Mouse (Mus musculus): Measurements from ENCODE around the gene Abhd17a. TPM values are rescaled to one million over a fixed set of nuclear protein-coding genes. Genes with fewer than 3 reads are reported as not detected.

Abhd17a gene
- polyA plus RNA-seq, 1 experiment from 2014 or later = 121 TPM

GRCm38 (mm10) chr10:80586407-80587304, 3.5 kb downstream of the Abhd17a start:
- peak overlapping the region; percentile 7 for H3K4me2 ChIP-seq (ENCODE audit: low read depth, severe bottlenecking)
- no peak overlapping the region; the same call in 1 of the 2 replicates for H3K9ac ChIP-seq (ENCODE audit: low read length)

GRCm38 (mm10) chr10:80585581-80585980, 4.6 kb downstream of the Abhd17a start:
- no peak overlapping the region for H3K27ac ChIP-seq (replicated peaks; ENCODE audit: low read depth, low read length)
- no peak for DNase-seq (ENCODE audit: low spot score)
- H3K36me3 ChIP-seq (ENCODE audit: control insufficient read depth, insufficient read depth, low read length) = peaks cover 10% of the 10 kb centered on the region
- H3K9me3 ChIP-seq (ENCODE audit: control insufficient read depth, low read length) = no peaks in the 10 kb centered on the region
- 0 out of 2 replicates have a peak overlapping the region, but pooled peaks have one; percentile 4 for H3K4me2 ChIP-seq (ENCODE audit: low read depth, severe bottlenecking)
- ATAC-seq (ENCODE audit: insufficient number of reproducible peaks, low FRiP score, low TSS enrichment, low read depth) = no peak
- no peaks in the 10 kb centered on the region for H3K27me3 ChIP-seq (ENCODE audit: control insufficient read depth, insufficient read depth, low read length)
- no peak overlapping the region for H3K4me3 ChIP-seq (ENCODE audit: low read depth, low read length)
- no peak overlapping the region; the same call in 1 of the 2 replicates for H3K9ac ChIP-seq (ENCODE audit: low read length)
- H3K4me1 ChIP-seq (ENCODE audit: control insufficient read depth, insufficient read depth, low read length) = peaks cover 13% of the 10 kb centered on the region
- 96% methylated on average over 8 of the region's 8 CpGs for WGBS

More at GRCm38 (mm10) chr10:80586407-80587304, 3.5 kb downstream of the Abhd17a start:
- Histone ChIP-seq H3K4me3 (ENCODE audit: low read depth, low read length) (0 out of 2 replicates have a peak overlapping the region, but pooled peaks have one; percentile 3), H3K4me1 (ENCODE audit: control insufficient read depth, insufficient read depth, low read length) (peaks cover 13% of the 10 kb centered on the region), H3K9me3 (ENCODE audit: control insufficient read depth, low read length) (no peaks in the 10 kb centered on the region), H3K36me3 (ENCODE audit: control insufficient read depth, insufficient read depth, low read length) (peaks cover 10% of the 10 kb centered on the region), H3K27ac (replicated peaks; ENCODE audit: low read depth, low read length) (peak overlapping the region; percentile 68; the same call in 1 of the 2 replicates), H3K27me3 (ENCODE audit: control insufficient read depth, insufficient read depth, low read length) (no peaks in the 10 kb centered on the region)
- ATAC-seq (ENCODE audit: insufficient number of reproducible peaks, low FRiP score, low TSS enrichment, low read depth) = no peak
- no peak for DNase-seq (ENCODE audit: low spot score)
- 94% methylated on average over 45 of the region's 51 CpGs for WGBS

GRCm38 (mm10) chr10:80584642-80585552, 5.2 kb downstream of the Abhd17a start:
- Histone ChIP-seq H3K9ac (ENCODE audit: low read length) (no peak overlapping the region; the same call in 1 of the 2 replicates), H3K27me3 (ENCODE audit: control insufficient read depth, insufficient read depth, low read length) (no peaks in the 10 kb centered on the region), H3K27ac (replicated peaks; ENCODE audit: low read depth, low read length) (0 out of 2 replicates have a peak overlapping the region, but pooled peaks have one; percentile 6), H3K4me1 (ENCODE audit: control insufficient read depth, insufficient read depth, low read length) (peaks cover 13% of the 10 kb centered on the region), H3K4me2 (ENCODE audit: low read depth, severe bottlenecking) (no peak overlapping the region), H3K9me3 (ENCODE audit: control insufficient read depth, low read length) (no peaks in the 10 kb centered on the region), H3K4me3 (ENCODE audit: low read depth, low read length) (no peak overlapping the region), H3K36me3 (ENCODE audit: control insufficient read depth, insufficient read depth, low read length) (peaks cover 10% of the 10 kb centered on the region)
- no peak for ATAC-seq (ENCODE audit: insufficient number of reproducible peaks, low FRiP score, low TSS enrichment, low read depth)
- DNase-seq (ENCODE audit: low spot score) = no peak
- 79% methylated on average over 12 of the region's 12 CpGs for WGBS

GRCm38 (mm10) chr10:80584045-80584488, 6.1 kb downstream of the Abhd17a start:
- Histone ChIP-seq H3K4me1 (ENCODE audit: control insufficient read depth, insufficient read depth, low read length) (peaks cover 8% of the 10 kb centered on the region), H3K4me2 (ENCODE audit: low read depth, severe bottlenecking) (no peak overlapping the region), H3K4me3 (ENCODE audit: low read depth, low read length) (no peak overlapping the region), H3K27ac (replicated peaks; ENCODE audit: low read depth, low read length) (no peak overlapping the region), H3K9me3 (ENCODE audit: control insufficient read depth, low read length) (no peaks in the 10 kb centered on the region), H3K36me3 (ENCODE audit: control insufficient read depth, insufficient read depth, low read length) (peaks cover 10% of the 10 kb centered on the region), H3K27me3 (ENCODE audit: control insufficient read depth, insufficient read depth, low read length) (no peaks in the 10 kb centered on the region), H3K9ac (ENCODE audit: low read length) (no peak overlapping the region)
- DNase-seq (ENCODE audit: low spot score) (no peak), ATAC-seq (ENCODE audit: insufficient number of reproducible peaks, low FRiP score, low TSS enrichment, low read depth) (no peak)
- WGBS = 71% methylated on average over 12 of the region's 12 CpGs

- 89% methylated on average over 5 of the region's 5 CpGs for WGBS
- ATAC-seq (ENCODE audit: insufficient number of reproducible peaks, low FRiP score, low TSS enrichment, low read depth) (no peak), DNase-seq (ENCODE audit: low spot score) (no peak)
- Histone ChIP-seq H3K27me3 (ENCODE audit: control insufficient read depth, insufficient read depth, low read length) (no peaks in the 10 kb centered on the region), H3K4me3 (ENCODE audit: low read depth, low read length) (no peak overlapping the region), H3K36me3 (ENCODE audit: control insufficient read depth, insufficient read depth, low read length) (peaks cover 10% of the 10 kb centered on the region), H3K4me1 (ENCODE audit: control insufficient read depth, insufficient read depth, low read length) (peaks cover 8% of the 10 kb centered on the region; the same call in 1 of the 2 replicates), H3K9me3 (ENCODE audit: control insufficient read depth, low read length) (no peaks in the 10 kb centered on the region), H3K4me2 (ENCODE audit: low read depth, severe bottlenecking) (no peak overlapping the region), H3K27ac (replicated peaks; ENCODE audit: low read depth, low read length) (no peak overlapping the region), H3K9ac (ENCODE audit: low read length) (no peak overlapping the region)
These were observed 7.1 kb downstream of the Abhd17a start for GRCm38 (mm10) chr10:80583047-80583446.

- ATAC-seq (ENCODE audit: insufficient number of reproducible peaks, low FRiP score, low TSS enrichment, low read depth) (no peak), DNase-seq (ENCODE audit: low spot score) (peak; percentile 65)
- 0 out of 2 replicates have a peak overlapping the region, but pooled peaks have one; percentile 34 for H3K9ac ChIP-seq (ENCODE audit: low read length)
- no peaks in the 10 kb centered on the region for H3K9me3 ChIP-seq (ENCODE audit: control insufficient read depth, low read length)
- peaks cover 14% of the 10 kb centered on the region for H3K4me1 ChIP-seq (ENCODE audit: control insufficient read depth, insufficient read depth, low read length)
- H3K36me3 ChIP-seq (ENCODE audit: control insufficient read depth, insufficient read depth, low read length) = peaks cover 3% of the 10 kb centered on the region; the same call in 1 of the 2 replicates
- no peak overlapping the region for H3K4me3 ChIP-seq (ENCODE audit: low read depth, low read length)
- WGBS = 7% methylated on average over 8 of the region's 8 CpGs
- H3K27ac ChIP-seq (replicated peaks; ENCODE audit: low read depth, low read length) = peak overlapping the region; percentile 56; the same call in 1 of the 2 replicates
- peak overlapping the region; percentile 87 for H3K4me2 ChIP-seq (ENCODE audit: low read depth, severe bottlenecking)
- no peaks in the 10 kb centered on the region for H3K27me3 ChIP-seq (ENCODE audit: control insufficient read depth, insufficient read depth, low read length)
These were observed 11.2 kb downstream of the Abhd17a start for GRCm38 (mm10) chr10:80578911-80579310.

GRCm38 (mm10) chr10:80578131-80578750, 11.9 kb downstream of the Abhd17a start:
- Histone ChIP-seq H3K27ac (replicated peaks; ENCODE audit: low read depth, low read length) (peak overlapping the region; percentile 67), H3K27me3 (ENCODE audit: control insufficient read depth, insufficient read depth, low read length) (no peaks in the 10 kb centered on the region), H3K4me3 (ENCODE audit: low read depth, low read length) (peak overlapping the region; percentile 69), H3K9me3 (ENCODE audit: control insufficient read depth, low read length) (no peaks in the 10 kb centered on the region), H3K36me3 (ENCODE audit: control insufficient read depth, insufficient read depth, low read length) (no peaks in the 10 kb centered on the region), H3K4me2 (ENCODE audit: low read depth, severe bottlenecking) (peak overlapping the region; percentile 87), H3K9ac (ENCODE audit: low read length) (peak overlapping the region; percentile 34), H3K4me1 (ENCODE audit: control insufficient read depth, insufficient read depth, low read length) (peaks cover 14% of the 10 kb centered on the region)
- DNase-seq (ENCODE audit: low spot score) (peak; percentile 88), ATAC-seq (ENCODE audit: insufficient number of reproducible peaks, low FRiP score, low TSS enrichment, low read depth) (peak; percentile 10; the same call in 1 of the 2 replicates)
- 0% methylated on average over 29 of the region's 29 CpGs for WGBS
